Mouse (Mus musculus) lung, postnatal 0 days (tissue): ENCODE measurements around the gene Filip1l. TPM values are rescaled to one million over a fixed set of nuclear protein-coding genes. Genes with fewer than 3 reads are reported as not detected.

ENCODE experiments used
- ATAC-seq: fragments of 200-750 bp; cut with Nextera tagmentation; 2 replicates; pipeline ENCODE4 v1.8.0; 2017; ENCODE audit warnings: moderate library complexity
- DNase-seq: peaks from one replicate; pipeline ENCODE4 v3.0.0-alpha.2; 2016; ENCODE audit warnings: low spot score
- H3K27ac ChIP-seq: fragments of 300-500 bp; sonication (generic); 2 replicates; pipeline ENCODE4 v1.5.1; 2014; ENCODE audit warnings: antibody characterized with exemption, mild to moderate bottlenecking, low read length, mixed read lengths
- H3K27me3 ChIP-seq: fragments of 300-500 bp; sonication (generic); replicated peaks from 2 replicates; pipeline ENCODE4 v1.6.1; 2014; ENCODE audit warnings: low read length, mixed read lengths; ENCODE audit not compliant: insufficient read depth
- H3K36me3 ChIP-seq: fragments of 300-500 bp; sonication (generic); 2 replicates; pipeline ENCODE4 v1.6.1; 2014; ENCODE audit warnings: low read length, mixed read lengths; ENCODE audit not compliant: insufficient read depth
- H3K4me1 ChIP-seq: fragments of 300-500 bp; sonication (generic); 2 replicates; pipeline ENCODE4 v1.6.1; 2014; ENCODE audit warnings: antibody characterized with exemption, low read depth, low read length, mixed read lengths; ENCODE audit not compliant: insufficient read depth
- H3K4me2 ChIP-seq: fragments of 300-500 bp; sonication (generic); replicated peaks from 2 replicates; pipeline ENCODE4 v1.6.1; 2014; ENCODE audit warnings: low read depth, mild to moderate bottlenecking, low read length, moderate library complexity, mixed read lengths
- H3K4me3 ChIP-seq: fragments of 300-500 bp; sonication (generic); 2 replicates; pipeline ENCODE4 v1.5.1; 2014; ENCODE audit warnings: low read depth, low read length
- H3K9ac ChIP-seq: fragments of 300-500 bp; sonication (generic); replicated peaks from 2 replicates; pipeline ENCODE4 v1.6.1; 2014; ENCODE audit warnings: low read depth, mild to moderate bottlenecking
- H3K9me3 ChIP-seq: fragments of 300-500 bp; sonication (generic); 2 replicates; pipeline ENCODE4 v1.6.1; 2016; ENCODE audit warnings: low read length, mixed read lengths
- CTCF ChIP-seq: IDR thresholded peaks from 2 replicates; pipeline ENCODE4 v1.5.1; 2016; ENCODE audit warnings: antibody characterized with exemption, mild to moderate bottlenecking
- EP300 ChIP-seq: IDR thresholded peaks from 2 replicates; pipeline ENCODE4 v1.6.1; 2016; ENCODE audit warnings: antibody characterized with exemption, mild to moderate bottlenecking, control low read depth
- WGBS: fragments of 180-500 bp; shearing (Covaris S2); extraction: QIAGEN DNeasy Blood & Tissue Kit; methylation state at CpG from one replicate; pipeline ENCODE4 v1.1.7; 2014; 5-methylcytosine and 5-hydroxymethylcytosine counted together
- polyA plus RNA-seq: library from polyadenylated mRNA; unstranded; fragments of >200 nt; fragmentation: Nextera tagmentation; extraction: Ambion mirVana; gene quantifications from 2 replicates; pipeline ENCODE4 v1.2.1, GENCODE M21; 2015

The Filip1l gene
- polyA plus RNA-seq, 1 experiment from 2014 or later, result 41.6 TPM

DNA sequence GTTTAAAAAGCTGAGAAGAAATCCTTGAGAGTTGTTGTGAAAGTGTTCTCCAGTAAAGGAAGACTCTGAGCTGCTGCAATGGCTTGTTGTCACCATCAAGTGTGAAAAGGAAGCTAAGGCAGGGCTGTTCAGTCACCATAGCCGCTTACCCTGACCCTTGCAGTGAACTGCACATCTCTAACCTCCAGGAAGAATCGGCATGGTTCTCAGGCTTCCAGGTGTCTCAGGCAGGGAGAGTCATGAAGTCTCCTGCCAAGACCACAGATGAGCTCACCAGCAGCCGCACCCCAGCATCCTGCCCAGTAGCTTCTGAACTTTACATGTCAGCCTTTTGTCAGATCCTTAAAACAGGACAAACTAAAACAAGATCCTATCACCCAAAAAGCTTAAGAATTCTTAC, 213.3 kb downstream of the Filip1l start:
- H3K4me3 ChIP-seq, result no peak overlapping the region
- TF ChIP-seq EP300 (no peak), CTCF (no peak)
- whole genome bisulfite sequencing, result 52% methylated on average over 3 of the region's 3 CpGs
- DNase-seq (peak; percentile 42), ATAC-seq (peak; percentile 33; the same call in 1 of the 2 replicates)
- H3K9ac ChIP-seq, result no peak overlapping the region
- peaks cover 4% of the 10 kb centered on the region; the same call in 1 of the 2 replicates for H3K4me1 ChIP-seq
- H3K27me3 ChIP-seq, result no peaks in the 10 kb centered on the region
- H3K36me3 ChIP-seq, result peaks cover 14% of the 10 kb centered on the region; the same call in 1 of the 2 replicates
- H3K9me3 ChIP-seq, result no peaks in the 10 kb centered on the region
- H3K4me2 ChIP-seq, result no peak overlapping the region
- H3K27ac ChIP-seq, result no peak overlapping the region

DNA sequence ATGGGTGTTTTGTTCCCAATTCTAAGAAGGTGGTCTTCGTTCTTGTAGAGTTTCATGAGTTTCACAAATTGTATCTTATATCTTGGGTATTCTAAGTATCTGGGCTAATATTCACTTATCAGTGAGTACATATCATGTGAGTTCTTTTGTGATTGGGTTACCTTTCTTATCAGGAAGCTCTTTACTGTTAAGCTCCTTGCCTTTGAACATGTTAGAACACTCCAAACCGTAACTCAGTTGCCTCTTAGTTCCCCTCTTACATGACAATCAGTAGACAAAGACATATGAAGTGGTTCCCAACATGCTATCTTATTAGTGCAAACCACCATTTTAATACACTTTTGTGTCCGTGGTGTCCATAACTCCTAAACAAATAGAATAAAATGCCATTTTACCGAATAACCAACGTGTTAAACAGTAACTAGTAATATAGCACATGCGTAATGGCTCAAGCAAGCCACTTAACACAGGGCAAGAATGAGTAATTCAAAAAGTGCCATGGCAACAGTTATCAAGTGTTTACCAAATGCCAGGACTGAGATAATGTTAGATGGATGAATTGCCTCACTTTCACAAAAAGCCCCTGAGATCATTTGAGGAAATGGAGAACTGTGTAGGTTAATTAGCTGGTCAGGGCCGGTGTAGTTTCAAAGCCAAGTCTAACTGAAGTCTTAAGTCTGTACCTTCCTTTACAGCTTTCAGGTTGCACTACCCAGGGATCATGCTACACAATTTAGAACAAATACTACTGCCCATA, 215.9 kb downstream of the Filip1l start:
- H3K4me2 ChIP-seq, result no peak overlapping the region
- DNase-seq, result peak; percentile 76
- H3K27me3 ChIP-seq, result no peaks in the 10 kb centered on the region
- H3K36me3 ChIP-seq, result peaks cover 19% of the 10 kb centered on the region; the same call in 1 of the 2 replicates
- peak; percentile 89 for ATAC-seq
- no peak overlapping the region for H3K9ac ChIP-seq
- WGBS, result 35% methylated on average over 7 of the region's 7 CpGs
- no peak overlapping the region for H3K4me3 ChIP-seq
- 0 out of 2 replicates have a peak, but pooled peaks cover 4% of the 10 kb centered on the region for H3K4me1 ChIP-seq
- peak overlapping the region; percentile 32; the same call in 1 of the 2 replicates for H3K27ac ChIP-seq
- no peaks in the 10 kb centered on the region for H3K9me3 ChIP-seq
- no peak for TF ChIP-seq CTCF
- peak; percentile 68 for TF ChIP-seq EP300

DNA sequence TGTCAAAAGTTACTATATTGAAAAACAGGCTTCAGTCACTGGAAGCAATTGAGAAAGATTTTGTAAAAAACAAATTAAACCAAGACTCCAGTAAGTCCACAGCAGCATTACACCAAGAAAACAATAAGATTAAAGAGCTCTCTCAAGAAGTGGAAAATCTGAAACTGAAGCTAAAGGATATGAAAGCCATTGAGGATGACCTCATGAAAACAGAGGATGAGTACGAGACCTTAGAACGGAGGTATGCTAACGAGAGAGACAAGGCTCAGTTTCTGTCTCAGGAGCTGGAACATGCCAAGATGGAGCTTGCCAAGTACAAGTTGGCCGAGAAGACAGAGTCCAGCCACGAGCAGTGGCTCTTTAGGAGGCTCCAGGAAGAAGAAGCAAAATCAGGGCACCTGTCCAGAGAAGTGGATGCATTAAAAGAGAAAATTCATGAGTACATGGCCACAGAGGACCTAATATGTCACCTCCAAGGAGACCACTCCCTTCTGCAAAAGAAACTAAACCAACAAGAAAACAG, 218.0 kb downstream of the Filip1l start:
- H3K9me3 ChIP-seq, result no peaks in the 10 kb centered on the region
- H3K27me3 ChIP-seq, result no peaks in the 10 kb centered on the region
- TF ChIP-seq CTCF, result no peak
- TF ChIP-seq EP300, result no peak
- 0 out of 2 replicates have a peak, but pooled peaks cover 4% of the 10 kb centered on the region for H3K4me1 ChIP-seq
- ATAC-seq (no peak), DNase-seq (no peak)
- WGBS, result 75% methylated on average over 5 of the region's 5 CpGs
- no peak overlapping the region for H3K27ac ChIP-seq
- H3K36me3 ChIP-seq, result peaks cover 24% of the 10 kb centered on the region; the same call in 1 of the 2 replicates
- H3K9ac ChIP-seq, result no peak overlapping the region
- H3K4me3 ChIP-seq, result no peak overlapping the region
- H3K4me2 ChIP-seq, result no peak overlapping the region

DNA sequence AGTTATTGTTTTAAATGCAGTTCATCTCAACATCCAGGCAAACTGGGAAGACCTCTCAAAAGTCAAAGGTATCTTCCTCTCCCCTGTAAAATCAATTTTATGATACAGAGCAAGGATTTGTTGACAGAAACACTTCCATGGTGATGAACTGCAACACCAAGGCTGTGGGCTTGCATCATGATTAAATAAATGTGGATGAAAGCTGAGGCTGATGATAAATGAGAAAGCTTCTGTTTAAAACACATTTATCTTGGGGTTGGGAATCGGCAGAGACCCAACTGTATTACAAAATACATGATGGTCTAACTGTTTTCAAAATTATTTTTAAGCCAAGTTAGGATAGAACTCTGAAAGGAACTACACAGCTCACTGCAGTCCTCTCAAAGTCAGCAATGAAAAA, 220.9 kb downstream of the Filip1l start:
- ATAC-seq, result no peak
- TF ChIP-seq CTCF, result no peak
- no peak for TF ChIP-seq EP300
- no peaks in the 10 kb centered on the region for H3K27me3 ChIP-seq
- no peak overlapping the region for H3K27ac ChIP-seq
- H3K9me3 ChIP-seq, result no peaks in the 10 kb centered on the region
- H3K4me1 ChIP-seq, result 0 out of 2 replicates have a peak, but pooled peaks cover 4% of the 10 kb centered on the region
- H3K36me3 ChIP-seq, result peaks cover 24% of the 10 kb centered on the region; the same call in 1 of the 2 replicates
- no peak overlapping the region for H3K4me2 ChIP-seq
- no peak overlapping the region for H3K4me3 ChIP-seq
- DNase-seq, result no peak
- 46% methylated on average over 1 of the region's 1 CpGs for WGBS
- H3K9ac ChIP-seq, result no peak overlapping the region

DNA sequence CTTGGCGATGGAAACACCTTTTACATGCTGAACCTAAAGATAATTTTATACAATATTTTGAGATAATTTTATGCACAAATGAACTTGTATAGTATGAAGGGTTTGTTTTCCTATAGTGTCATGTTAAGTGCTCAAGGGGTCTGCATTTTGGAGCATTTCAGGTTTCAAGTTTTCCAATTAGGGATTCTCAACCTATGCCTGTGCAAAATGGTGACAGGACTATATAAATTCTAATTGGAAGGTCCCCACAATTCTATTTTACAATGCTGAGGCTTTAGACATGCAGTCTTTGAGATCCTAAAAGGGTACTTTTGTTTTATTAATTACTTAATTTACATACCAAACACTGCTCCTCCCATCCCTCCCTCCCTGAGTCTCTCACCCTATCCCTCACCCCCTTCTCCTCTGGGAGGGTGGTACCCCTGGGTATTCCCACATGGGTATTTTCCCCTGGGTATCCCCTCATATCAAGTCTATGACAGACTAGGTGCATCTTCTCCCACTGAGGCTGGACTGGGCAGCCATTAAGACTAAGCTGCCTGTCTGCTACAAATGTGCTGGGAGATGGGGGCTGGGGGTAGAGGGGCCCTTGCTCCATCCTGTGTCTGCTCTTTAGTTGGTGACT, 223.0 kb downstream of the Filip1l start:
- no peaks in the 10 kb centered on the region for H3K4me1 ChIP-seq
- ATAC-seq, result no peak
- H3K36me3 ChIP-seq, result peaks cover 13% of the 10 kb centered on the region; the same call in 1 of the 2 replicates
- WGBS, result 80% methylated on average over 1 of the region's 1 CpGs
- no peaks in the 10 kb centered on the region for H3K27me3 ChIP-seq
- H3K9me3 ChIP-seq, result no peaks in the 10 kb centered on the region
- TF ChIP-seq CTCF, result no peak
- no peak for TF ChIP-seq EP300
- H3K4me2 ChIP-seq, result no peak overlapping the region
- no peak overlapping the region for H3K9ac ChIP-seq
- DNase-seq, result no peak
- no peak overlapping the region for H3K4me3 ChIP-seq
- no peak overlapping the region for H3K27ac ChIP-seq

DNA sequence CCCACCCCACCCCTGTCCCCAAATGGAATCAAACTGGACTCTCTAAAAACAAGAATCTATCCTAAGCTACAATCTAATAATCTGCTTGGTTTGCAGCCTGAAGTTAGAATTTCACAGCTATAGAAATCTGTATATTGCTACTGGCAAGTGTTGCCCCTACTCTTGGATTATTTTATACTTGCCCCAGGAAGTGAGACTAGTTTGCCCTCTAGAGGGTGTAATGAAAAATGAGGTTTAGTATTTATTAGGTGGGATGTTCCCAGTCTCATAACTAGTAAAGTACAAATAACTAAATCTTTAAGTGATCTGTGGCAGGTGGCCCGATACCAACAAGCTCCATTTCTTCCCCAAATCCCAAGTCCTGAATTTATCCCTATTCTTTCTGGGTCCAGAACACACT, 224.6 kb downstream of the Filip1l start:
- H3K4me2 ChIP-seq, result no peak overlapping the region
- H3K9me3 ChIP-seq, result no peaks in the 10 kb centered on the region
- H3K4me3 ChIP-seq, result no peak overlapping the region
- peak; percentile 47 for DNase-seq
- no peaks in the 10 kb centered on the region for H3K4me1 ChIP-seq
- ATAC-seq, result no peak
- H3K9ac ChIP-seq, result no peak overlapping the region
- 86% methylated on average over 1 of the region's 1 CpGs for WGBS
- no peaks in the 10 kb centered on the region for H3K27me3 ChIP-seq
- H3K27ac ChIP-seq, result no peak overlapping the region
- TF ChIP-seq EP300 (no peak), CTCF (peak; percentile 58)
- 0 out of 2 replicates have a peak, but pooled peaks cover 8% of the 10 kb centered on the region for H3K36me3 ChIP-seq
